Mouse (Mus musculus) bone marrow, adult 2 months (tissue): ENCODE results near the gene Rexo1.

ENCODE experiments used
- CTCF ChIP-seq: fragments of 200-500 bp; IDR thresholded peaks from 2 replicates; pipeline ENCODE4 v1.5.1; 2011; ENCODE audit warnings: low read length, control low read depth; ENCODE audit not compliant: control insufficient read depth, insufficient read depth
- POLR2A ChIP-seq: fragments of 200-500 bp; IDR thresholded peaks from 2 replicates; pipeline ENCODE4 v1.6.1; 2011; ENCODE audit warnings: low read depth, mild to moderate bottlenecking, control low read depth, low read length, borderline replicate concordance; ENCODE audit not compliant: control insufficient read depth

GRCm38 (mm10) chr10:80545590-80545989, 15.8 kb downstream of the Rexo1 start:
- no peak for TF ChIP-seq POLR2A
- TF ChIP-seq CTCF = no peak
